Mouse (Mus musculus) megakaryocyte, embryonic 14.5 days (primary cell): ENCODE results near the gene Ptpn3.

Experiments used
- FLI1 ChIP-seq: IDR thresholded peaks from 2 replicates; pipeline ENCODE4 v1.6.1; 2012; ENCODE audit warnings: low read length, inconsistent platforms, mixed read lengths
- GATA1 ChIP-seq: IDR thresholded peaks from 3 replicates; pipeline ENCODE4 v1.6.1; 2012; ENCODE audit warnings: mixed read lengths, low read length, inconsistent platforms, borderline replicate concordance

GRCm38 (mm10) chr4:57178881-57179280 is 122.8 kb downstream of the Ptpn3 start:
- TF ChIP-seq GATA1 (no peak), FLI1 (no peak)
